Mouse (Mus musculus): ENCODE measurements around the gene Klhdc2. TPM values are rescaled to one million over a fixed set of nuclear protein-coding genes. Genes with fewer than 3 reads are reported as not detected.

The Klhdc2 gene
- polyA plus RNA-seq, 1 experiment from 2014 or later = 124 TPM

Other genes starting within 250 kb of the Klhdc2 start
- 1,555 and 1,613 TPM in 2 replicates for gene Rps29, start 137.5 kb upstream of the Klhdc2 start, polyA plus RNA-seq (2015; fragmentation: Nextera tagmentation; extraction: Ambion mirVana)
- 27.9 and 29.1 TPM in 2 replicates for gene Lrr1, start 127.9 kb upstream of the Klhdc2 start, polyA plus RNA-seq (2015; fragmentation: Nextera tagmentation; extraction: Ambion mirVana)
- gene Rpl36al, start 112.6 kb upstream of the Klhdc2 start, polyA plus RNA-seq (2015; fragmentation: Nextera tagmentation; extraction: Ambion mirVana) = 509 and 512 TPM in 2 replicates
- 56.7 and 58.2 TPM in 2 replicates for gene Mgat2, start 112.5 kb upstream of the Klhdc2 start, polyA plus RNA-seq (2015; fragmentation: Nextera tagmentation; extraction: Ambion mirVana)
- gene Gm49383, start 99.6 kb upstream of the Klhdc2 start, polyA plus RNA-seq (2015; fragmentation: Nextera tagmentation; extraction: Ambion mirVana) = 35.0 and 35.5 TPM in 2 replicates
- 10.3 and 10.5 TPM in 2 replicates for gene Dnaaf2, start 98.3 kb upstream of the Klhdc2 start, polyA plus RNA-seq (2015; fragmentation: Nextera tagmentation; extraction: Ambion mirVana)
- 30.5 and 34.4 TPM in 2 replicates for gene Gm49384, start 92.4 kb upstream of the Klhdc2 start, polyA plus RNA-seq (2015; fragmentation: Nextera tagmentation; extraction: Ambion mirVana)
- gene Pole2, start 68.5 kb upstream of the Klhdc2 start, polyA plus RNA-seq (2015; fragmentation: Nextera tagmentation; extraction: Ambion mirVana) = 33.5 and 36.3 TPM in 2 replicates
- gene Klhdc1, start 55.5 kb upstream of the Klhdc2 start, polyA plus RNA-seq (2015; fragmentation: Nextera tagmentation; extraction: Ambion mirVana) = 5.9 and 6.8 TPM in 2 replicates
- 76.9 and 84.2 TPM in 2 replicates for gene Nemf, start 60.5 kb downstream of the Klhdc2 start, polyA plus RNA-seq (2015; fragmentation: Nextera tagmentation; extraction: Ambion mirVana)
- gene Arf6, start 75.5 kb downstream of the Klhdc2 start, polyA plus RNA-seq (2015; fragmentation: Nextera tagmentation; extraction: Ambion mirVana) = 50.6 and 54.5 TPM in 2 replicates
- 1.8 and 1.9 TPM in 2 replicates for gene Gm9887, start 75.8 kb downstream of the Klhdc2 start, polyA plus RNA-seq (2015; fragmentation: Nextera tagmentation; extraction: Ambion mirVana)

Data from lung, embryonic 15.5 days (tissue).